Mouse (Mus musculus): ENCODE results near the gene Ppp1r16b.

Ppp1r16b gene

GRCm38 (mm10) chr2:158668433-158669010 lies 3.3 kb downstream of the Ppp1r16b start:
- DNase-seq (ENCODE audit: low spot score): no peak

DNA sequence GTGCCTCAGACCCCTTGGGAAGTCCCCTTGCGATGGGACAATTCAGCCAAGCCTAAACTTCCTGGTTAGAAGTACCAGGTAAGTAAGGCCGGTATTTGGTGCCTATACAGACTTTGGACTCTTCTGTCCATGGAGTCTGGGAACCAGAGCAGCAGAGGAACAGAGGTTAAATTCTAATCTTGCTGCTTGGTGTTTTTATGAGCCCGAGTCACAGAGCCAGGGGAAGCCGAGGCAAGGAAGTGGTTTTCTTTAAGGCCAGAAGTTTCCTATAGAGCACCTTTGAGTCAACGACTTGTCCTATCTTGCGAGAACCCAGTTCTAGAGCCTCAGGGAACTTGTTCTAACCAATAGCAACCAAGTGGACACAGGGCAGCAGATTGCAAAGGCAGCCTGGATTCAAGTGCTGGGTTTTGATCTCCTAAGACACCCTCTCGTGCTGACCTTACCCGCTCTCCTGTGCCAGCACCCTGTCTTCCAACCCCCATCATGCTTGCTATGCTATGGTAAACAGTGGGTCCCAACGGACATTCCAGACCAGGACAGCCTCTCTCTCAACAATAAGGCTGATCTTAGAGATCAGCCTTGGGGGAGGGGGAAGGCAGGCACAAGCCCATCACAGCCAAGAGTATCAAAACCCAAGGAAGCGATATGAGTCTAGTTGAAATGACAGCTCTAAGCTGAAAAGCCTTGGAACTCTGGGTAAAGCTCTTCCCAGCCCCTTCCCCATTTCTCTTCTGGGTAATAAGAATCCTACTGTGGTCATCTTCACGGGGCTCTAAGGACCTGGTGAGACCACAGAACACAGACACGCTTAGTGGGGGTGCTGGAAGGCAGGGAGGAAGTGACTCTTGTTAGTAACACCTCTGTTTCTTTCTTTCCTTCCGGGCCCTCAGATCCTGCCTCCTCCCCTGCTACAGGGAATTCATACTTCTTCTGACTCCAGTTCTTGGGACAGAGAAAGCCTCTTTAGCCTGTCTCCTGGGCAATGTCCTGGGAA lies 4.3 kb downstream of the Ppp1r16b start:
- DNase-seq (ENCODE audit: low spot score): no peak

DNA sequence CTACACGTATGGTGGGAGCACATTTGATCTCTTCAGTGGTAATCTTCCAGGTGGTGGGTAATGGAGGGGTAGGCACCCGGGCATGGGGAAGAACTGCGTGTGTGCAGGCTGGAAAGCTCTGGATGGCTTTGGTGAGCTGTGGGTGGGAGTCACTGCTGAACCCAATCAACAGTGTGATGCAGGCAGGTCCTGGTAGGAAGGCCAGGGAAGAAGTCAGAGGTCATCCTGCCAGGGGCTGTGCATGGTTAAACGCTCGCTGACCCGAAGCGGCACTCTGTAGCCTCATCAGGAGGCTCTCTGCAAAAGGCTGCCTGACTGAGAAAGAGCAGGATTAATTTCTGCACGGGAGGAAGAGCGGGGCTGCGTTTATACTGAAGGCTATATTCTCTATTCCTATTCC lies 5.4 kb downstream of the Ppp1r16b start:
- no peak for DNase-seq (ENCODE audit: low spot score)

DNA sequence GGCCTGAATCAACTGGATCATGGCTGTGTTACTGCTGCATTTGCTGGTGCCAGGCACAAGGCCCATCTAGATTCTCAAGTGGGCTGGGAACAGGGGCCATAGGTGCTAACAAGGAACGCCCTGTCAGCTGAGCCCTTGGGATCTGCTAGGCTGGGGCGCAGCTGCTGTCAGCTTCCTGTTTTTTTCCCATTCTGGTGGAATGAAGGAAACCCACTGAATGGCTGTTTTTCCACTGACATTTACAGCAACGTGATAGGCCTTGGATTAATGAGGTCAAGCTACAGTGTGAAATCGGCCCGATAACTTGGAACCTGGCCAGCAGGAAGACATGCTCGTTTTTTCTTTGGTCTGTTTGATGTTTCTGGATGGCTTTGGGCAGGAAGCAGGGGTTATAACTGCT lies 7.6 kb downstream of the Ppp1r16b start:
- no peak for DNase-seq (ENCODE audit: low spot score)

DNA sequence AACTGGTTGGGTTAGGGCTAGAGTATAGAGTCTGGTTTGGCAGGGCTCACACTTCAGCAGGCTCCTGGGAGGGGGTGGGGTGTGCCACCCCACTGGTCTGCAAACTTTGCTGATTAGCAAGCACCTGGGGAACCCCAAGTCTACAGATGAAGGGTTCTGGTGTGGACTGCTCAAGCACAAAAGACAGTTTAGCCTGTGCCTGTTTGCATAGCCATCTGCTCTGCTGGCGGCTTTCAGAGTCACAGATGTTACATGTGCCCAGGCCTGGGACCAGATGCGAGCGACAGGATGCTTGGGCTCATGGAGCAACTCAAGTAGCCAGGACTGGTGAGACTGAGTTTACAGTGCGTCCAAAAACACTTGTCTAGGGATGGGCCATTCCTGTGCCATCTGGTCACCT lies 8.3 kb downstream of the Ppp1r16b start:
- peak; percentile 34 for DNase-seq (ENCODE audit: low spot score)

- no peak for DNase-seq (ENCODE audit: low spot score)
Observed at GRCm38 (mm10) chr2:158674131-158674530, 8.9 kb downstream of the Ppp1r16b start.

DNA sequence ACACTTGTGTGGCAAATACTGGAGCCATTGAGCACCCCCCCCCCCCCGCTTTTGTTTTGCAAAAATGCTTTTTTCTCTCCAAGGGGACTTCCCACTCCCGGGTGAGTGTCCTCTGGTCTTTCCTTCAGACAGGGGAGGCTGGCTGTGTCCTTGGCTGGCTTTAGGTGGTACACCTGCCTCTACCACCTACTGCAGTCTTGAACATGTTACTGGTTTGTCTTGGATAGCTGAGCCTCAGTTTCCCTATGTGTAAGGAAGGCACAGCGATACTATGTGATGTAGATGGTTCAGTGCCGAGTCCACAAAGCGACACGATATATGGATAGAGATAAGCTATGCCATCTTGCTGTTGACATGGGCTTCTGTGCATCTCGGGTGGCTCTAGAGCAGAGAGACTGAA lies 9.6 kb downstream of the Ppp1r16b start:
- no peak for DNase-seq (ENCODE audit: low spot score)

DNA sequence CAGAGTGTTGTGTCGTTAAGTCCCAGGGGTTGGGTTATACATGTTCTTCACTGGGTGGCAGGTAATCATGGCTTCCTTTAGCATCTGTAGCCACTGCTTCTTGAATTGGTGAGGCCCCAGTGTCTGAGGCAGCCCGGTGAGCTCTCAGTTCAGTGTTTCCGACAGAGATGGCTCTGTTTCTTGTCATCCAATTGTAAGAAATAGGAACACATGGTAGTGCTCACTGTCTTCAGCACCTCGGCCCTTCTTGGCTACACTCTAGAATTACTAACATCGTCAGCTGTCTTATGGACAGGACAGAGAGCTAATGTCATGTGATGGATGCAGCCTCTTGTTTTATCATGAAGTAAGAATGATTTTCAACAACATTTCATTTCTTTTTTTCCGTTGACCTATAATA lies 10.0 kb downstream of the Ppp1r16b start:
- no peak for DNase-seq (ENCODE audit: low spot score)

DNA sequence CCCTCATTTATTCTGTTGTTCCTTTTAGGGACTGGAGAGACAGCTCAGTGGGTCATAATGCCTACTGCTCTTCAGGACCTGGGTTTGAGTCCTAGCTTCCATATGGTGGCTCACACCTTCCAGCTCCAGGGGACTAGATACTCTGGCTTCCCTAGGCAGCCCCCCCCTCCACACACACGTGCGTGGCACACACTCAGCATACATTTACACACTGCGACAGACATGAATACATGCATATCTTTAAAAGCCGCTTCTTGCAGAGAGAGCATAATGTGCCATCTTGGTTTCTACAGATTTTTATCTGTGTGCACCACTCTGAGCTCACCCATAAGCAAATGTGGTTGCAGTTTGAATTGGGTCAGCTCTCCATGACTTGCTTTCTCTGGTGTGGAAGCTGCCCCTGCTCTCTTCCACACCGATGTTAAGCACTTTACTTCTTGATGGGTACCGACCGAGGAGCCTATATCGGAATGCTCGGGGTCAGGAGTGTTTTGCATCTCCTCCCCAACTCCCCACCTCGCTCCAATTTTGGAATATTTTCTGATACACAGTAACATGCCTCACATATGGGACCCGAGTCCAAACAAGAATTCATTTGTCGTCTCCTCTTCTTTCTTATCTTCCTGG lies 10.8 kb downstream of the Ppp1r16b start:
- no peak for DNase-seq (ENCODE audit: low spot score)

DNA sequence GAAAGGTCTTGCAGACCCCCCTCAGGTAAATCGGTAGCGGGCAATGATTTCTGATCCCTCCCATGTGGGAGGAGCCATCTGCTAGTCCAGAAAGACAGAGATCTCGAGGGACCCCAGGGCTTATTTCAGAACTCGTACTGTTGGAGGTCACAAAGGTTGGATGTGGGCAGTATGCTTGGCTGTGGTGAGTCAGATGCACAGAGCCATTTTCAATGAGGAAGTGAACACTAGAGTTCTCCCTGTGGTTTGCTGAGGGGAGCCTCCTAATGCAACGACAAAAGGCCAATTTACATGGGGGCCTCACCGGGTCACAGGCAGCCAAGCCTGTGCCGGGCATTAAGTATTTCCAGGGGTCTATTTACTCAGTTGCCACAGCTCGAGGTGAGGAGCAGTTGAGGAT lies 12.7 kb downstream of the Ppp1r16b start:
- DNase-seq (ENCODE audit: low spot score): no peak

DNA sequence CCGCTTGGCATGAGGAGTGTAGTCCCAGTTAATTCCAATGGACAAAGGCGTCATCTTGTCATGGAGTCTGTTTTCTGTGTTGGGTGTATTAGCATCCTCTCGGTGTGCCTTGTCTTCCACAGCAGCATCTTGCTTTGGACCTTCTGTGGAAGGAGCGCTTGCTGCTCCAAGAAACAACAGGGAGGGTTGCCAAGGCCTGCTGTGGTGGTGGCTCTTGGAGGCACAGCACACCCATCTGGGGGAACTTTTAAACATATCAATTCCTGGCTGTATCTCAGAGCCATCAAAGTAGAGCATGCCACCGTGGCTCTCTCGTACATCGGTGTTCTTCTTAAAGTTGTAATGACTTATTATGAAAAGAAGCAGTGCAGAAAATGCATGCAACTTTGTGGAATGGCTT lies 13.9 kb downstream of the Ppp1r16b start:
- no peak for DNase-seq (ENCODE audit: low spot score)

DNA sequence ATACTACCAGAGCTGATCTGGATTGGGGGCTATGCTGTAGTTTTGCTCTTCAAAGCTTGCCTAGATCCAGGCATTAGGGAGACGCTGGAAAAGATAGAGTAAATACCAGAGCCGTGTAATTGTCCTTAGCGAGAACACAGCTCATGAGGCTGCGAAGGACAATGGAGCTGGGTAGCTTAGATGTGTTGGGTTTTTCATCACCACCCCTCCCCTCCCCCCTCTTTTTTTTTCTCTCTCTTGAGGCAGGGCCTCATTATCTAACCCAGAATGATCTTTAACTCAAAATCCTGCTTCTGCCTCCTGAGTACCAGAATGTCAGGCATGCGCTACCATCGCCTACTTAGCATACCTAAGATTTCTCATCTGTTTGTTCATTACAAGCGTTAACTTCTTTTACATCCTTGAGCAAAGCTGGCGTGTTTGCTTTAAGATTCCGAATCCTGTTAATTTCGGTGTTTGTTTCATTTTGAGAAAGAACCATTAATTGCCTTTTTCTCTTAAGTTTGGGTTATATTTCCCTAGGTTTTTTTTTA lies 15.2 kb downstream of the Ppp1r16b start:
- no peak for DNase-seq (ENCODE audit: low spot score)

GRCm38 (mm10) chr2:158681714-158682113 lies 16.5 kb downstream of the Ppp1r16b start:
- no peak for DNase-seq (ENCODE audit: low spot score)

DNA sequence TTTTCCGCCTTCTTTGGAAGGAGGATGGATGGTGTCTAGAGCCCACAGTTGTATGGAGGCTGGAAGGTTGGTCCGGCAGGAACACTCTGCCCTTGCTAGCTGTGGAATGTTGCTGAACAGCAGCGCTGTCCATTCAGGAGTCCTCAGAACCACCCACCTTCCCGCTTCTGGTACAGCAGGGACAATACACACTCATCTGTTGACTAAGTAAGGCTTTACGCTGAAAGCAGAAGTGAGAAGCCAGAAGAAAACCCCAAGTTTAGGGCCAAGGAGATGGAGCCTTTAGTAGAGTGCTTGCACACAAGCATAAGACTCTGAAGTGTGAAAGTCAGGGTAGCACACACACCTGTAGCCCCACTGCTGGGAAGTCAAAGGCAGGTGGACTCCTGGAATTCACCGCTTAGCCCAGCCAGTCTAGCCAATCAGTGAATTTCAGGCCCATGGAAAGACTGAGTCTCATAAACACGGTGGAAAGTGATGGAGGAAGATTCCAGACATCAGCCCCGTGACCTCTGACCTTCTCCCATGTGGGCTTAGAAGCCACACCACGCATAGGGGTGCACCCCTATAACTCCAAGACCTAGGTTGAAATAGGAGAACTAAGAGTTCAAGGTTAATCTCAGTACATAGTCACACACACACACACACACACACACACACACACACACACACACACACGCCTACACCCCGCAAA lies 17.3 kb downstream of the Ppp1r16b start:
- no peak for DNase-seq (ENCODE audit: low spot score)

GRCm38 (mm10) chr2:158683038-158683413 lies 17.8 kb downstream of the Ppp1r16b start:
- no peak for DNase-seq (ENCODE audit: low spot score)

GRCm38 (mm10) chr2:158684247-158684843 lies 19.1 kb downstream of the Ppp1r16b start:
- DNase-seq (ENCODE audit: low spot score): no peak

GRCm38 (mm10) chr2:158684910-158685309 lies 19.7 kb downstream of the Ppp1r16b start:
- DNase-seq (ENCODE audit: low spot score): no peak

GRCm38 (mm10) chr2:158686394-158686793 lies 21.2 kb downstream of the Ppp1r16b start:
- DNase-seq (ENCODE audit: low spot score): no peak

- peak; percentile 26 for DNase-seq (ENCODE audit: low spot score)
Observed at GRCm38 (mm10) chr2:158687804-158688241, 22.6 kb downstream of the Ppp1r16b start.

- no peak for DNase-seq (ENCODE audit: low spot score)
Observed at GRCm38 (mm10) chr2:158689060-158689459, 23.9 kb downstream of the Ppp1r16b start.

GRCm38 (mm10) chr2:158689640-158690039 lies 24.4 kb downstream of the Ppp1r16b start:
- DNase-seq (ENCODE audit: low spot score): no peak

DNA sequence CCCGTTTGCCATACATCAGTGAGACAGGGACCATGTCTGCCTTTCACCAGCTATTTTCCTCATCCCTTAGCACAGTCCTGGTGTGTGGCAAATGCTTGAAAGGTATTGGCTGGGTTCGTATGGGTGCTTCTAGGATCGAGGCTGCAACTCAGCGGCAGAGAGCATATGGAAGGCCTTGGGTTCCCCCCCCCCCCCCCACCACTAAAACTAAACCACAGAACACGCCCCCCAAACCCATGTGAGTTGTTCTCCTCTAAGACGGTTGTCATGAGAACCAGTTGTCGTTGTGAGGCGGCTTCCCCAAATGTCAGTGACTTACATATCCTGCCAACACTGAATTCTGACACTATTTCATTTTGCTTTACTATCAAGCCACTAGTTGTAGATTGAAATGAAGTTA lies 24.9 kb downstream of the Ppp1r16b start:
- DNase-seq (ENCODE audit: low spot score): no peak
